ENCODE assay signal across 30 mouse cellular contexts in the genomic region with DNA sequence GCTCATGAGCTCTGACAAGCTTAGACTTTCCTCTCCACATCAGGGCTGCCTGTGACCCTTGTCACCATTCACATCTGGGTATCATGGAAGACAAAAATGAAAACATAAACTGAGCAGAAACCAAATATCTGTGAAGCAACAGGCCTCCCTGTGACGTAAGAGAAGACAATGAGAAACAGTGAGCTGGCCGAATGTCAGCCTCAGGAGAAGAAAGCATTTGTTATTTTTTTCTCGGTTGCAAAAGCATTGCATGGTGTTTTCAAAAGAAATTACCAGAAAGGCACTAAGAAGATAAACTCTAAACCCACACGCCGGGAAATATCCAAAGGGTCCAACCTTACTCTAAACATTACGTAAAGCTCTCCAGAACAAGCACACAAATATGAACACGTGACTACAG. TPM values are rescaled to one million over a fixed set of nuclear protein-coding genes. Genes with fewer than 3 reads are reported as not detected.
DNase-seq lines count a peak whose midpoint lies in the region; ATAC-seq lines count a peak whose summit lies in the region.
"Had no signal": no experiment of that assay in that cellular context is flagged by ENCODE, and none has a peak within 500 bp of the region (broad histone marks: within the 10 kb centered on the region; RNA-seq: fewer than 3 reads in every experiment).

No protein-coding gene starts in this region.

- H3K4me2 ChIP-seq in heart, embryonic 16.5 days (ENCODE audit: low read depth, low read length) = no peak overlapping the region
- H3K4me2 ChIP-seq in heart, embryonic 12.5 days = no peak overlapping the region
- H3K4me2 ChIP-seq: embryonic facial prominence, embryonic 15.5 days; heart, embryonic 13.5 days; hindbrain, embryonic 14.5 days had no signal

- no peaks in the 10 kb centered on the region for H3K36me3 ChIP-seq in heart, embryonic 16.5 days (ENCODE audit: control insufficient read depth, insufficient read depth)
- no peaks in the 10 kb centered on the region for H3K36me3 ChIP-seq in heart, embryonic 12.5 days
- H3K36me3 ChIP-seq: embryonic facial prominence, embryonic 15.5 days; G1E; heart, embryonic 13.5 days had no signal

- no peak for ATAC-seq in heart, embryonic 16.5 days (replicated peaks; ENCODE audit: extremely low read depth, insufficient read depth, low FRiP score)
- no peak for ATAC-seq in heart, embryonic 12.5 days (ENCODE audit: insufficient number of reproducible peaks, low FRiP score)
- ATAC-seq: forebrain, embryonic 14.5 days; forebrain, postnatal 0 days; hindbrain, postnatal 0 days; inflammation-experienced regulatory T-cells, adult 6 months; intestine, embryonic 16.5 days had no signal

- 69% methylated on average over 7 of the region's 7 CpGs for WGBS in heart, embryonic 16.5 days
- WGBS in heart, embryonic 12.5 days = 79% methylated on average over 7 of the region's 7 CpGs

- no peaks in the 10 kb centered on the region for H3K27me3 ChIP-seq in heart, embryonic 16.5 days (ENCODE audit: control insufficient read depth, insufficient read depth, low read length)
- no peaks in the 10 kb centered on the region for H3K27me3 ChIP-seq in heart, embryonic 12.5 days (replicated peaks)
- H3K27me3 ChIP-seq: CH12.LX; embryonic facial prominence, embryonic 15.5 days; heart, embryonic 13.5 days had no signal

- intact Hi-C loops in heart, postnatal 36 days (cut with DNase I) = no loop called here

- no peak overlapping the region for H3K9ac ChIP-seq in heart, embryonic 16.5 days (ENCODE audit: low read length)
- H3K9ac ChIP-seq in heart, embryonic 12.5 days = no peak overlapping the region
- H3K9ac ChIP-seq: embryonic facial prominence, embryonic 15.5 days; forebrain, postnatal 0 days; heart, embryonic 13.5 days; hindbrain, embryonic 14.5 days had no signal

- 0 out of 2 replicates have a peak overlapping the region, but pooled peaks have one; percentile 15 for H3K27ac ChIP-seq in heart, embryonic 16.5 days (ENCODE audit: low read length)
- H3K27ac ChIP-seq in heart, embryonic 12.5 days (ENCODE audit: poor library complexity, severe bottlenecking) = no peak overlapping the region
- H3K27ac ChIP-seq: embryonic facial prominence, embryonic 15.5 days; gastrocnemius, adult 2 months; heart, embryonic 13.5 days; hindbrain, embryonic 10.5 days; hindbrain, embryonic 14.5 days; hindbrain, postnatal 0 days had no signal

- H3K4me1 ChIP-seq in heart, embryonic 16.5 days (ENCODE audit: control insufficient read depth, insufficient read depth, low read length) = no peaks in the 10 kb centered on the region
- H3K4me1 ChIP-seq in heart, embryonic 12.5 days (replicated peaks) = no peaks in the 10 kb centered on the region
- H3K4me1 ChIP-seq: heart, embryonic 13.5 days had no signal

- H3K9me3 ChIP-seq in heart, embryonic 16.5 days (replicated peaks; ENCODE audit: control insufficient read depth, low read length) = no peaks in the 10 kb centered on the region
- no peaks in the 10 kb centered on the region for H3K9me3 ChIP-seq in heart, embryonic 12.5 days (replicated peaks)
- H3K9me3 ChIP-seq: embryonic facial prominence, embryonic 15.5 days; heart, embryonic 13.5 days; hindbrain, embryonic 10.5 days had no signal

- DNase-seq in heart, postnatal 36 days = no peak
- DNase-seq in adipocyte (ENCODE audit: low spot score) = peak; percentile 76
- peak; percentile 16 for DNase-seq in fat pad, adult 2 months (ENCODE audit: extremely low read depth, low read depth, low spot score)
- no peak for DNase-seq in right cerebral cortex, postnatal 14 days
- DNase-seq in retina, embryonic 14.5 days (ENCODE audit: low spot score) = no peak
- DNase-seq: adrenal gland, adult 8-10 months; adrenal gland, postnatal 36 days; B cell, adult 2 months; cerebellum, adult 11 months; cerebellum, adult 2 months; cerebellum, adult 9-11 months; cerebellum, postnatal 25 days; forebrain, postnatal 0 days; gastrocnemius, adult 2 months; gastrocnemius, postnatal 14 days; heart, adult 18-20 months; kidney, adult 18-20 months had no signal

- H3K4me3 ChIP-seq in heart, embryonic 16.5 days (ENCODE audit: low read length) = no peak overlapping the region
- H3K4me3 ChIP-seq in heart, embryonic 12.5 days = no peak overlapping the region
- H3K4me3 ChIP-seq: embryonic facial prominence, embryonic 15.5 days; erythroblast, embryonic 14.5 days; gastrocnemius, adult 2 months; heart, embryonic 13.5 days; hindbrain, embryonic 10.5 days had no signal

RNA-seq across cellular contexts. Expression of a gene that starts 41.3 kb away (rescaled TPM):
- 12.1 and 14.6 TPM in 2 replicates for polyA plus RNA-seq in heart, embryonic 16.5 days (2015; fragmentation: Nextera tagmentation; extraction: Ambion mirVana)
- 10 to 100 TPM; 13.4 to 23.5 TPM for total RNA-seq in heart, postnatal 36 days (2021)
- 10.0 and 11.3 TPM in 2 replicates for polyA plus RNA-seq in heart, embryonic 12.5 days (2016; fragmentation: Nextera tagmentation; extraction: Ambion mirVana)
- polyA plus RNA-seq: erythroblast, embryonic 14.5 days; G1E had no signal

Comparison
In these comparisons a context has a peak if more than half of its experiments do, and no peak if none do; other contexts are left out.
1. DNase-seq: peak in adipocyte (single experiment) and fat pad, adult 2 months (single experiment); none in heart, postnatal 36 days (0 of 2), right cerebral cortex, postnatal 14 days (single experiment) and retina, embryonic 14.5 days (single experiment).